Mouse (Mus musculus) liver, adult 2 months (tissue): ENCODE data around the gene Dtx3l.

Experiments
- CTCF ChIP-seq: fragments of 200-500 bp; IDR thresholded peaks from 2 replicates; pipeline ENCODE4 v1.5.1; 2011; ENCODE audit warnings: low read depth, low read length, control low read depth
- POLR2A ChIP-seq: fragments of 200-500 bp; IDR thresholded peaks from 2 replicates; pipeline ENCODE4 v1.6.1; 2011; ENCODE audit warnings: low read length, control low read depth; ENCODE audit not compliant: insufficient read depth; ENCODE audit errors: extremely low read depth

GRCm38 (mm10) chr16:35900541-35900940 is 38.4 kb downstream of the Dtx3l start:
- TF ChIP-seq POLR2A (no peak), CTCF (no peak)
